Mouse (Mus musculus): Measurements from ENCODE around the gene Unc45b.

DNA sequence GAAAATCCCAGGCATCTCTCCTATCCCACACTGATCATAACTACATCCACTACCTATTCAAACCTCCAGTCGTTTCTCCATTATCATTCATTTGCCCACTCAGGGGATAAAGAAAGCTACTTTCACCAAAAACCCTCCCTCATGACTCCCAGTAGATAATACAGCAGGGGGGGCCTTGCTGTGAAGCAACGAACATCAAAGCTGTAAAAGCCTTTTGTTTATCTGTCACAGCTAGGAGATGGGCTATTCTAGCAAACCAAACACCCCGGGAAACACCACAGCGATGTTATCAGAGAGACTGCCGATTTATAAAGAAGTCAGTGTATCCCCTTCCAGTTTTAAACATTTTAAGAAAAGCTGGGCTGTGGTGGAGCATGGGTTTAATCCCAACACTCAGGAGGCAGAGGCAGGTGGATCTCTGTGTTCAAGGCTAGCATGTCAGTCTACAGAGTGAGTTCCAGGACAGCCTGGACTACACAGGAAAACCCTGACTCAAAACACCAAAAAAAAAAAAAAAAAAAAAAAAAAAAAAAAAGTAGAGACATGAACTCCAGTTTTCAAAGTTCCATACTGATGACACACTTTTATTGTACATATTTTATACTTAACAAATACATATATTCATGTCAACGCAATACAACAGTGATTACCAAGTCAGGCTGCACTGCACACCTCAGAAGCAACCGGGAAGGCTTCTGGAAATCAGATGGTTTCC lies 43.3 kb upstream of the Unc45b start:
- TF ChIP-seq POLR2A (IDR thresholded peaks at IDR 0.05; ENCODE audit: control insufficient read depth, extremely low read depth, insufficient read depth, low read length, poor library complexity) (no peak), CTCF (IDR thresholded peaks at IDR 0.05; ENCODE audit: borderline replicate concordance, control insufficient read depth, extremely low read depth, insufficient read depth, low read length, poor library complexity) (no peak)
